Mouse (Mus musculus): Measurements from ENCODE around the gene Ahctf1. TPM values are rescaled to one million over a fixed set of nuclear protein-coding genes. Genes with fewer than 3 reads are reported as not detected.

Ahctf1 gene
- polyA plus RNA-seq, 1 experiment from 2014 or later: 17.1 TPM

DNA sequence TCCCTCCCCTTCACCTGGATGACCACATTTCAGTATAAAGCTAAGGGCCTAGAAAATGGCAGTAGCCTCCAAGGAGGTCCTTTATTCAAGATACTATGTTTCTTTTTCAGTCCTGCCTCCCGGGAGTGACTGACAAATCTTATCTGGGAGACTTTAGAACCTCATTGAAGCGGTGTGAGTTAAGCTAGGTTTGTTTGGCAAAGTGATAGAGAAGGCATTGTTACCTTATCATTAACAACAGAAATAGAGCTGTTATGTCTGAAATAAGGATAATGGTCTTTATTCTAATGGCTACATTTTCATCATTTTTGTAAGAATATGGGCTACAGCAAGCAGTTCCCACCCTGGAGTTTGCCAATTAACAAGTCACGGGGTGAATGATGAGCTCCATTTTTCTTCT, 4.8 kb upstream of the Ahctf1 start:
- H3K27me3 ChIP-seq (replicated peaks; ENCODE audit: control insufficient read depth, insufficient read depth, low read length): no peaks in the 10 kb centered on the region
- H3K4me1 ChIP-seq (ENCODE audit: control insufficient read depth, insufficient read depth, low read length): no peaks in the 10 kb centered on the region
- ATAC-seq (no peak), DNase-seq (ENCODE audit: low spot score) (no peak)
- H3K9ac ChIP-seq (ENCODE audit: low read length): no peak overlapping the region
- H3K9me3 ChIP-seq (replicated peaks; ENCODE audit: control insufficient read depth, low read length): no peaks in the 10 kb centered on the region
- H3K4me3 ChIP-seq (ENCODE audit: low read depth, low read length): no peak overlapping the region
- no peak overlapping the region for H3K27ac ChIP-seq (ENCODE audit: low read depth, low read length)
- H3K36me3 ChIP-seq (ENCODE audit: control insufficient read depth, insufficient read depth, low read length): no peaks in the 10 kb centered on the region
- H3K4me2 ChIP-seq (ENCODE audit: low read length): no peak overlapping the region
- 84% methylated on average over 3 of the region's 3 CpGs for WGBS

DNA sequence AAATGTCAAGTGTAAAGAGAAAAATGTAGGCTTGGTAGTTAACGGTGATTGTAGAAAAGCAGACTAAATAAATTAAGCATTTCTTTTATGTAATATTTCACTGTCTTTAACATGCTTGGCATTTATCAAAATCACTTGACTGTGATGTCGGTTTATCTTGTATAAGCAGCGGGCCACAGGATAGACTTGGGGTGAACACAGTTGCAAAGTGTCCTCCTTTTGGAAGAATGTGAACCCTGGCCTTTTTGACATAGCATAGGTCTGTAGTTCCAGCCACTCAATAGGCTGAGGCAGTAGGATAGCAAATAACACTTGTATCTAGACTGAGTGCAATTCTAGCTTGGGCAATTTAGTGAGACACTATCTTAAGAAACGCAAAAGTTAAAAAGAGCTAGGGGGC, 4.0 kb upstream of the Ahctf1 start:
- Histone ChIP-seq H3K4me1 (ENCODE audit: control insufficient read depth, insufficient read depth, low read length) (peaks cover under 1% of the 10 kb centered on the region; the same call in 1 of the 2 replicates), H3K9ac (ENCODE audit: low read length) (no peak overlapping the region), H3K9me3 (replicated peaks; ENCODE audit: control insufficient read depth, low read length) (no peaks in the 10 kb centered on the region), H3K4me2 (ENCODE audit: low read length) (no peak overlapping the region), H3K36me3 (ENCODE audit: control insufficient read depth, insufficient read depth, low read length) (no peaks in the 10 kb centered on the region), H3K4me3 (ENCODE audit: low read depth, low read length) (no peak overlapping the region), H3K27me3 (replicated peaks; ENCODE audit: control insufficient read depth, insufficient read depth, low read length) (no peaks in the 10 kb centered on the region), H3K27ac (ENCODE audit: low read depth, low read length) (no peak overlapping the region)
- DNase-seq (ENCODE audit: low spot score): no peak
- 88% methylated on average over 4 of the region's 4 CpGs for WGBS
- ATAC-seq: no peak

DNA sequence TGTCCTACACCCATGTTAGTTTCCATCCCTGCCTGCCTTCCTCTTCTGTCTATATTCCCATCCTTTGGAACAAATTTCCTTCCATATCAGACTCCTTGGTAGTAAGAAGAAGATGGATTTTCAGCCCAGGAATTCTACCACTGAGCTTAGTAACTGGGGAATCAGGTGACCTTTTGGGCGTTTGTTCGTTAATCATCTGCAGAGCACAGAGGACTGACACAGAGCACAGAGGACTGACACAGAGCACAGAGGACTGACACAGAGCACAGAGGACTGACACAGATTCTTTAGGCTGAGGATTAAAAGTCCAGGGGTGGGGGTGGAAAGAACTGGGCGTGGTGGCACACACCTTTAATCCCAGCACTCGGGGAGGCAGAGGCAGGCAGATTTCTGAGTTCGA, 2.3 kb upstream of the Ahctf1 start:
- Histone ChIP-seq H3K27ac (ENCODE audit: low read depth, low read length) (no peak overlapping the region), H3K9ac (ENCODE audit: low read length) (no peak overlapping the region), H3K36me3 (ENCODE audit: control insufficient read depth, insufficient read depth, low read length) (no peaks in the 10 kb centered on the region), H3K27me3 (replicated peaks; ENCODE audit: control insufficient read depth, insufficient read depth, low read length) (no peaks in the 10 kb centered on the region), H3K4me2 (ENCODE audit: low read length) (no peak overlapping the region), H3K4me3 (ENCODE audit: low read depth, low read length) (no peak overlapping the region), H3K4me1 (ENCODE audit: control insufficient read depth, insufficient read depth, low read length) (peaks cover 14% of the 10 kb centered on the region; the same call in 1 of the 2 replicates), H3K9me3 (replicated peaks; ENCODE audit: control insufficient read depth, low read length) (no peaks in the 10 kb centered on the region)
- 86% methylated on average over 5 of the region's 5 CpGs for WGBS
- ATAC-seq (no peak), DNase-seq (ENCODE audit: low spot score) (no peak)

DNA sequence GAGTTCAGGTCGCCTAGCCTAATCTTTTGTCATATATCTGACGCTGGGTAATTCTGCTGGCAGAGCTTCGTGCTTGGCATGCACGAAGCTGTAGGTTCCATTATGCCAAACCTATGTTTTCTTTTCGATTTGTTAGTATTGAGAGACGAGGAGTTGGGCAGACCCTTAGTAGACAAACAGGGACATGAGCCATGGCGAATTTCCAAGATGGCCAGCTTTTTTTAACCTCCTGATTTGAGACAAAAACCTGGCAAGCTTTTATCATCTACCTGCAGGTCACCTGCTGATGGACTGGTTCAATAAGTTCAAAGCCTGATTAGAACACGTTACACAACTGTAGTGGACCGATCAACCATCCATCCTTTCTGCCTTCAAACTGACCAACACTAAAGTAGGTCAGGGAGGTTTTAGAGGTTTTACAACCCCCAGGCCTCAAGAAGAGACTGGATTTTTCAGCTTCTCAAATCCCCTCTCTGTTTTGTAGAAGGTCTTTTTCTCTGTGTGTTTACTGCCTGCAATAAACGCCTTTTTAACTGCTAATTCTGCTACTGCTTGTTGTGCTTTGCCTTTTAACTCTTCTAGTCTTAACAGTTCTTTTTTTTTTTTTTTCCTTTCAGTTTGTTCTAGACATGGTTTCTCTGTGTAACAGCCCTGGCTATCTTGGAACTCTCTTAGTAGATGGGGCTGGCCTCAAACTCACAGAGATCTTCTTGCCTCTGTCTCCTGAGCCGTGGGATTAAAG, 831 bp upstream of the Ahctf1 start:
- Histone ChIP-seq H3K4me1 (ENCODE audit: control insufficient read depth, insufficient read depth, low read length) (peaks cover 14% of the 10 kb centered on the region; the same call in 1 of the 2 replicates), H3K9me3 (replicated peaks; ENCODE audit: control insufficient read depth, low read length) (no peaks in the 10 kb centered on the region), H3K9ac (ENCODE audit: low read length) (peak overlapping the region; percentile 57), H3K4me3 (ENCODE audit: low read depth, low read length) (peak overlapping the region; percentile 90), H3K4me2 (ENCODE audit: low read length) (peak overlapping the region; percentile 73), H3K36me3 (ENCODE audit: control insufficient read depth, insufficient read depth, low read length) (no peaks in the 10 kb centered on the region), H3K27ac (ENCODE audit: low read depth, low read length) (peak overlapping the region; percentile 97), H3K27me3 (replicated peaks; ENCODE audit: control insufficient read depth, insufficient read depth, low read length) (no peaks in the 10 kb centered on the region)
- peak; percentile 10; the same call in 1 of the 2 replicates for ATAC-seq
- no peak for DNase-seq (ENCODE audit: low spot score)
- WGBS: 33% methylated on average over 11 of the region's 11 CpGs

DNA sequence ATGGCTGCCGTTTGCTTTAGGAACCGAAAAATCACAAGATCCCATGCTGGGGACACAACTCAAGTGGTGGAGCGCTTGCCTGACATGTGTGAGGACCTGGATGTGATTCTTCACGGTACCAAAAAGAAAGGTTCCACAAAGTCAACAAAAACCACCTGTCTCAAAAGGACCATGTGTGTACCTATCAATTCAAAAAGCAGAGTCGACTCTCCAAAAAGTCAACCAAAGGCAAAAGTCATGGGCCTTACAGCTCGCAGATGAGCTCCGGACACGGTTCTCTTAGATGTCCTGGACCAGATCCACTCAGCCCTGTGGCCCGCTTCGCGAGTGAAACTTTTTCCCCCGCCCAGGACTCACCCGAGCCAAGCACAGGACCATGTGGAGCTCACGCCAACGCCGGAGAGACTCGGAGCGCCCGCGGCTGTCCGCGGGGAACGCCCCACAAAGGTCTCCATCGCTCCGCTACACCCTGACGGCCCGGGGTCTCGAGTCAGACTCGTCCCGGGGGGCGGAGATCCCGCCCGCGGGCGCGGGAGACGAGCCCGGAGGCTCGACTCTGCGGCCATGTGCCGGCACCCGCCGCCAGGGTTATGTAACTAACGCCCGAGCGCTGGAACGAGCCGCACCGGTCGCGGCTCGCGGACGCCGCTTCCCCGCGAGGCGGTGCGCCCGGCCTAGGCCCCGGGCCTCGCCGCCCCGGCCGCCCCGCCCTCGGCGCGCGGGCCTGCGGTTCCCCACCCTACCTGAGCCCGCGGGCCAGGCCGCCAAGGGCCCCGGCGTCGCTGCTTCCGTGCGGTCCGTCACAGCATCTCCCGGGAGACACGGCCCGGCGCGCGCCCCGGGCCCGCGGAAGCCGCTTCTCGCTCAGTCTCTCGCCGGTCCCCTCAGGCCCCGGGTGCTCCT, 619 bp downstream of the Ahctf1 start, which contains the start of gene Gm10518:
Gm10518 (plus strand) TSS at position 767 of the 903 bp plus-strand sequence.
- H3K9ac ChIP-seq (ENCODE audit: low read length): peak within 1 kb of the TSS; percentile 90
- H3K27ac ChIP-seq (ENCODE audit: low read depth, low read length): peak within 1 kb of the TSS; percentile 97
- H3K4me2 ChIP-seq (ENCODE audit: low read length): peak within 1 kb of the TSS; percentile 73
- under 1% methylated on average over 63 of the region's 94 CpGs for WGBS
- H3K36me3 ChIP-seq (ENCODE audit: control insufficient read depth, insufficient read depth, low read length): peaks cover 11% of the 10 kb centered on the region
- H3K4me1 ChIP-seq (ENCODE audit: control insufficient read depth, insufficient read depth, low read length): peaks cover 14% of the 10 kb centered on the region; the same call in 1 of the 2 replicates
- ATAC-seq (peak; percentile 78; the same call in 1 of the 2 replicates), DNase-seq (ENCODE audit: low spot score) (peak; percentile 52)
- peak within 1 kb of the TSS; percentile 90 for H3K4me3 ChIP-seq (ENCODE audit: low read depth, low read length)
- H3K9me3 ChIP-seq (replicated peaks; ENCODE audit: control insufficient read depth, low read length): no peaks in the 10 kb centered on the region
- H3K27me3 ChIP-seq (replicated peaks; ENCODE audit: control insufficient read depth, insufficient read depth, low read length): no peaks in the 10 kb centered on the region

DNA sequence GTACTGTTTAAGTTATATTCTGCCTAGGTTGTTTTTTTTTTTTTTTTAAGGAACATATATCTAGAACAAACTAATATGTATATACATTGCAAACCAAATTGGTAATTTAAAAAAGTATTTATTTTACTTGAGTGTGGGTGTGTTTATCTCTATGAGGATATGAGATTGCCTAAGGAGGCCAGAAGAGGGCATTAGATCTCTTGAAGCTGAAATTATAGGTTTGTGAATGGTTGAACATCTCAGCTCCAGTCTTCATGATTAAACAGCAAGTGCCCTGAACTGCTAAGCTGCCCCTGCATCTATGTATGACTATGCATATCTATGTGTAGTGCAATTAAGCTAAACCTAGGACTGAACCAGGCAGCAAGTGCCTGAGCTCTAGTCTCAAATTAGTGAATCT, 4.7 kb downstream of the Ahctf1 start:
- no peak for DNase-seq (ENCODE audit: low spot score)
- no peaks in the 10 kb centered on the region for H3K9me3 ChIP-seq (replicated peaks; ENCODE audit: control insufficient read depth, low read length)

DNA sequence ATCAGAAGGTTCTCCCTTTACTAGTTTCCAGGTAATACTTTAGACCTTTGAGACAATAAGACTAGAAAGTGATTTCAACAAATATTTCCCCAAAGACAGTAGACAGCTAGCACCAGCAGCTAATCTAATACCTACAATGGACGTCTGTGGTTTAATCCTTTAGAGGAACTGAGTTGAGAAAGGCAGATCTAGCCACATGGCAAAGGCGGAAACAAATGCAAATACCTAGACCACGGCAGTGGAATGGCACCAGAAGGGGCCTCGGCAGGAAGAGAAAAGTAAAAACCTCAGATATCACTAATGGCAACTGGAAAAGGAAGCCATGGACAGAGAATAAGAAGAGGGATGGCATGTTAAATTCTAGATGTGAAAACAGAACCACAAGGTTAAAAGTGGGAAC, 16.2 kb downstream of the Ahctf1 start:
- Histone ChIP-seq H3K4me1 (ENCODE audit: control insufficient read depth, insufficient read depth, low read length) (no peaks in the 10 kb centered on the region), H3K4me3 (ENCODE audit: low read depth, low read length) (no peak overlapping the region), H3K27me3 (replicated peaks; ENCODE audit: control insufficient read depth, insufficient read depth, low read length) (no peaks in the 10 kb centered on the region), H3K9ac (ENCODE audit: low read length) (no peak overlapping the region), H3K36me3 (ENCODE audit: control insufficient read depth, insufficient read depth, low read length) (peaks cover 83% of the 10 kb centered on the region), H3K27ac (ENCODE audit: low read depth, low read length) (no peak overlapping the region), H3K9me3 (replicated peaks; ENCODE audit: control insufficient read depth, low read length) (no peaks in the 10 kb centered on the region), H3K4me2 (ENCODE audit: low read length) (no peak overlapping the region)
- ATAC-seq: no peak
- WGBS: 80% methylated on average over 4 of the region's 4 CpGs
- no peak for DNase-seq (ENCODE audit: low spot score)

More for the DNA sequence above, 4.7 kb downstream of the Ahctf1 start:
- H3K36me3 ChIP-seq (ENCODE audit: control insufficient read depth, insufficient read depth, low read length): peaks cover 45% of the 10 kb centered on the region
- no peak overlapping the region for H3K4me2 ChIP-seq (ENCODE audit: low read length)
- H3K27ac ChIP-seq (ENCODE audit: low read depth, low read length): no peak overlapping the region
- H3K4me3 ChIP-seq (ENCODE audit: low read depth, low read length): no peak overlapping the region
- no peak for ATAC-seq
- H3K4me1 ChIP-seq (ENCODE audit: control insufficient read depth, insufficient read depth, low read length): peaks cover 14% of the 10 kb centered on the region; the same call in 1 of the 2 replicates
- H3K27me3 ChIP-seq (replicated peaks; ENCODE audit: control insufficient read depth, insufficient read depth, low read length): no peaks in the 10 kb centered on the region
- H3K9ac ChIP-seq (ENCODE audit: low read length): no peak overlapping the region

DNA sequence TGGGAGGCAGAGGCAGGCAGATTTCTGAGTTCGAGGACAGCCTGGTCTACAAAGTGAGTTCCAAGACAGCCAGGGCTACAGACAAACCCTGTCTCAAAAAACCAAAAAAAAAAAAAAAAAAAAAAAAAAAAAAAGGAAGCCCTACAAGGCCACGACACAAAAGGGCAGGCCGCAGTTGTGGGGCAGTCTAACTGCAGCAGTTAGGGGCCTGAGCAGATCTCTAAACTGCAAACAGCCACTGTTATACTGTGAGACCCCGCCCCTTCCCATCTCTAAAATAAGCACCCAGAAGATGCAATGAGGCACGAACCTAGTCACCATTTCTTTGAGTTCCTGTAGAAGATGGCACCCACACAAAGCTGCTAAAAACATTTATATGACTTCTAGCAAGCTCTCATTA, 18.0 kb downstream of the Ahctf1 start:
- no peak for DNase-seq (ENCODE audit: low spot score)

More for the DNA sequence above, 18.0 kb downstream of the Ahctf1 start:
- no peak for ATAC-seq
- Histone ChIP-seq H3K36me3 (ENCODE audit: control insufficient read depth, insufficient read depth, low read length) (peaks cover 81% of the 10 kb centered on the region), H3K4me2 (ENCODE audit: low read length) (no peak overlapping the region), H3K9ac (ENCODE audit: low read length) (no peak overlapping the region), H3K9me3 (replicated peaks; ENCODE audit: control insufficient read depth, low read length) (no peaks in the 10 kb centered on the region), H3K27ac (ENCODE audit: low read depth, low read length) (no peak overlapping the region), H3K4me1 (ENCODE audit: control insufficient read depth, insufficient read depth, low read length) (no peaks in the 10 kb centered on the region), H3K4me3 (ENCODE audit: low read depth, low read length) (no peak overlapping the region), H3K27me3 (replicated peaks; ENCODE audit: control insufficient read depth, insufficient read depth, low read length) (no peaks in the 10 kb centered on the region)
- 93% methylated on average over 5 of the region's 5 CpGs for WGBS

Data from forebrain, embryonic 14.5 days (tissue).